8 mouse cellular contexts compared by ENCODE assay signal in genomic region chr19:8578293-8578969, GRCm38 (mm10). TPM values are rescaled to one million over a fixed set of nuclear protein-coding genes. Genes with fewer than 3 reads are reported as not detected.
DNase-seq lines count a peak whose midpoint lies in the region; ATAC-seq and TF ChIP-seq lines count a peak whose summit lies in the region.

No protein-coding gene starts in this region.

- H3K4me3 ChIP-seq in hindbrain, postnatal 0 days (ENCODE audit: low read length): peak overlapping the region; percentile 35
- H3K4me3 ChIP-seq in left cerebral cortex, adult 2 months: peak overlapping the region; percentile 33

- WGBS in hindbrain, postnatal 0 days: 3% methylated on average over 24 of the region's 24 CpGs

- peak; percentile 98 for TF ChIP-seq CTCF in hindbrain, postnatal 0 days (IDR thresholded peaks at IDR 0.05; ENCODE audit: low read depth)
- peak; percentile 100 for TF ChIP-seq CTCF in left cerebral cortex, adult 2 months (IDR thresholded peaks at IDR 0.05)

- no peaks in the 10 kb centered on the region for H3K4me1 ChIP-seq in hindbrain, postnatal 0 days (ENCODE audit: insufficient read depth, low read length)

- peak overlapping the region; percentile 31 for H3K9ac ChIP-seq in hindbrain, postnatal 0 days (replicated peaks; ENCODE audit: low read length)

- intact Hi-C loops in left cerebral cortex, adult 2 months (cut with DNase I): loop anchor here (1.0 kb wide), 2 partner anchors 84 to 105 kb away; no protein-coding TSS in a partner anchor

- H3K27ac ChIP-seq in hindbrain, postnatal 0 days: peak overlapping the region; percentile 55
- H3K27ac ChIP-seq in left cerebral cortex, adult 2 months: peak overlapping the region; percentile 83

- H3K36me3 ChIP-seq in hindbrain, postnatal 0 days (ENCODE audit: insufficient read depth, low read length): no peaks in the 10 kb centered on the region

- no peaks in the 10 kb centered on the region for H3K27me3 ChIP-seq in hindbrain, postnatal 0 days (ENCODE audit: insufficient read depth, low read length)

- H3K9me3 ChIP-seq in hindbrain, postnatal 0 days (ENCODE audit: low read length): no peaks in the 10 kb centered on the region

- DNase-seq in CD4-positive, CD25-positive, alpha-beta regulatory T cell, adult 2 months (ENCODE audit: low read depth, low spot score): peak; percentile 75
- peak; percentile 37 for DNase-seq in cerebellum, adult 9-11 months
- DNase-seq in frontal cortex, adult 2 months (ENCODE audit: extremely low spot score in 1 of 2, low spot score in 1 of 2): peak; percentile 83 to 90
- DNase-seq in hindbrain, postnatal 0 days (ENCODE audit: low spot score): peak; percentile 91
- DNase-seq in left cerebral cortex, adult 2 months (ENCODE audit: extremely low spot score in 1 of 2, low spot score in 2 of 2): peak; percentile 80 to 91
- peak; percentile 45 to 64 for DNase-seq in lung, postnatal 4 days
- DNase-seq in right cerebral cortex, adult 2 months (ENCODE audit: low spot score in 2 of 2): peak; percentile 90 to 92

- H3K4me2 ChIP-seq in hindbrain, postnatal 0 days (ENCODE audit: low read depth, low read length): peak overlapping the region; percentile 67

- no peak for ATAC-seq in CD4-positive, CD25-positive, alpha-beta regulatory T cell, adult 4 months
- peak; percentile 89 for ATAC-seq in hindbrain, postnatal 0 days

RNA-seq across cellular contexts. Expression of gene Slc22a8, which starts 12.6 kb away (rescaled TPM):
- under 1 TPM in 1 of 2 experiments, not detected in 1; 0.12 TPM for polyA plus RNA-seq in CD4-positive, CD25-positive, alpha-beta regulatory T cell, adult 4 months (2017; shearing (Covaris generic))
- 24.4 and 33.8 TPM in 2 replicates for polyA plus RNA-seq in frontal cortex, adult 2 months (2012; rRNA removed)
- total RNA-seq in hindbrain, postnatal 0 days (2014; rRNA removed): 15.7 and 18.5 TPM in 2 replicates
- 18.2 and 19.9 TPM in 2 replicates for polyA plus RNA-seq in hindbrain, postnatal 0 days (2015; fragmentation: Nextera tagmentation; extraction: Ambion mirVana)
- 10 to 100 TPM; 12.5 TPM for total RNA-seq in left cerebral cortex, adult 2 months (2021)

RNA-seq across cellular contexts. Expression of gene Slc22a6, which starts 39.4 kb away (rescaled TPM):
- polyA plus RNA-seq in CD4-positive, CD25-positive, alpha-beta regulatory T cell, adult 4 months (2017; shearing (Covaris generic)): not detected
- polyA plus RNA-seq in frontal cortex, adult 2 months (2012; rRNA removed): 5.6 and 9.2 TPM in 2 replicates
- total RNA-seq in hindbrain, postnatal 0 days (2014; rRNA removed): 9.6 and 13.1 TPM in 2 replicates
- 8.9 and 9.8 TPM in 2 replicates for polyA plus RNA-seq in hindbrain, postnatal 0 days (2015; fragmentation: Nextera tagmentation; extraction: Ambion mirVana)
- total RNA-seq in left cerebral cortex, adult 2 months (2021): 1 to 10 TPM; 5.2 to 7.3 TPM

Comparison
In these comparisons a context has a peak if more than half of its experiments do, and no peak if none do; other contexts are left out.
1. DNase-seq: peak in every context shown above with its lines; median percentile 91 in hindbrain, postnatal 0 days; 91 in right cerebral cortex, adult 2 months; 86 in frontal cortex, adult 2 months; 86 in left cerebral cortex, adult 2 months; 75 in CD4-positive, CD25-positive, alpha-beta regulatory T cell, adult 2 months; 54 in lung, postnatal 4 days; 37 in cerebellum, adult 9-11 months.
2. RNA of gene Slc22a8, which starts 12.6 kb away (polyA plus RNA-seq): 24.4 to 33.8 TPM in frontal cortex, adult 2 months and 18.2 to 19.9 TPM in hindbrain, postnatal 0 days; 0.12 TPM in CD4-positive, CD25-positive, alpha-beta regulatory T cell, adult 4 months; every median in the first group is over 10 times any median in the second.